Mouse (Mus musculus) stomach, embryonic 16.5 days (tissue): ENCODE data around the gene Olfr1280. TPM values are rescaled to one million over a fixed set of nuclear protein-coding genes. Genes with fewer than 3 reads are reported as not detected.
"Not testable (repeated sequence)": the region's sequence is repeated elsewhere in the genome, so short reads cannot be mapped to it uniquely, and the experiment has no call there.

Experiments
- ATAC-seq: fragments of 200-750 bp; cut with Nextera tagmentation; 2 replicates; pipeline ENCODE4 v1.8.0; 2017; ENCODE audit warnings: moderate number of reproducible peaks, moderate TSS enrichment; ENCODE audit not compliant: insufficient read depth, low FRiP score
- H3K27ac ChIP-seq: fragments of 300-500 bp; sonication (generic); 2 replicates; pipeline ENCODE4 v1.5.1; 2014; ENCODE audit warnings: low read length
- H3K27me3 ChIP-seq: fragments of 300-500 bp; sonication (generic); 2 replicates; pipeline ENCODE4 v1.6.1; 2014; ENCODE audit warnings: low read length, control low read depth, mixed read lengths; ENCODE audit not compliant: control insufficient read depth, insufficient read depth
- H3K36me3 ChIP-seq: fragments of 300-500 bp; sonication (generic); 2 replicates; pipeline ENCODE4 v1.6.1; 2014; ENCODE audit warnings: low read length; ENCODE audit not compliant: control insufficient read depth, insufficient read depth
- H3K4me1 ChIP-seq: fragments of 300-500 bp; sonication (generic); 2 replicates; pipeline ENCODE4 v1.6.1; 2014; ENCODE audit warnings: low read length, control low read depth, mixed read lengths; ENCODE audit not compliant: control insufficient read depth, insufficient read depth
- H3K4me2 ChIP-seq: fragments of 300-500 bp; sonication (generic); 2 replicates; pipeline ENCODE4 v1.6.1; 2014; ENCODE audit warnings: low read depth, low read length, mixed read lengths
- H3K4me3 ChIP-seq: fragments of 300-500 bp; sonication (generic); replicated peaks from 2 replicates; pipeline ENCODE4 v1.5.1; 2014; ENCODE audit warnings: mild to moderate bottlenecking, low read length
- H3K9ac ChIP-seq: fragments of 300-500 bp; sonication (generic); 2 replicates; pipeline ENCODE4 v1.6.1; 2014; ENCODE audit warnings: low read length
- H3K9me3 ChIP-seq: fragments of 300-500 bp; sonication (generic); replicated peaks from 2 replicates; pipeline ENCODE4 v1.6.1; 2016; ENCODE audit warnings: low read length, control low read depth; ENCODE audit not compliant: control insufficient read depth
- WGBS: fragments of 180-500 bp; shearing (Covaris S2); extraction: QIAGEN DNeasy Blood & Tissue Kit; methylation state at CpG from one replicate; pipeline ENCODE4 v1.1.7; 2014; 5-methylcytosine and 5-hydroxymethylcytosine counted together
- polyA plus RNA-seq: library from polyadenylated mRNA; unstranded; fragments of >200 nt; fragmentation: Nextera tagmentation; extraction: Ambion mirVana; gene quantifications from 2 replicates; pipeline ENCODE4 v1.2.1, GENCODE M21; 2015

The Olfr1280 gene
- polyA plus RNA-seq: not detected in 2 replicates

DNA sequence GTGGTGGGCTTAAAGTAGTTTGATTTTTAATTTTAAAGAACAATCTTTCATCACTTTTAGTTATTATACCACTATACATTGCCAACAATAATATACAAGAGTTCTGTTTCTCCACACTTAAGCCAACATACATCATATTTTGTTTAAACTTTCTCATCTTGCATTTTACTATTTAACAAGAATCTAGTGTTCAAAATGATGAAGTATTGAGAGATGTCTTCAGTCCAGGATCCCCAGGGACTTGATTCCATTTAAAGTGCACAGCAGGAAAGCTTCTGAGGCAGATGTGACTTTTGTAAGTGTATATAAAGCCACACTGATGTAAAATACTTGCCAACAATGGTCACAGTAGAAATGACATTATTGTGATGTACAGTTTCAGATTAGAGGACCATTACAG lies at the start of gene Olfr1280:
Olfr1280 (plus strand) TSS at position 301 of the 400 bp plus-strand sequence.
- H3K9ac ChIP-seq: no peak within 1 kb of the TSS
- no peaks in the 10 kb centered on the region for H3K36me3 ChIP-seq
- H3K27me3 ChIP-seq: no peaks in the 10 kb centered on the region
- no peaks in the 10 kb centered on the region for H3K9me3 ChIP-seq
- H3K4me2 ChIP-seq: no peak within 1 kb of the TSS
- no peak within 1 kb of the TSS for H3K27ac ChIP-seq
- no peak for ATAC-seq
- H3K4me3 ChIP-seq: no peak within 1 kb of the TSS
- no peaks in the 10 kb centered on the region for H3K4me1 ChIP-seq

DNA sequence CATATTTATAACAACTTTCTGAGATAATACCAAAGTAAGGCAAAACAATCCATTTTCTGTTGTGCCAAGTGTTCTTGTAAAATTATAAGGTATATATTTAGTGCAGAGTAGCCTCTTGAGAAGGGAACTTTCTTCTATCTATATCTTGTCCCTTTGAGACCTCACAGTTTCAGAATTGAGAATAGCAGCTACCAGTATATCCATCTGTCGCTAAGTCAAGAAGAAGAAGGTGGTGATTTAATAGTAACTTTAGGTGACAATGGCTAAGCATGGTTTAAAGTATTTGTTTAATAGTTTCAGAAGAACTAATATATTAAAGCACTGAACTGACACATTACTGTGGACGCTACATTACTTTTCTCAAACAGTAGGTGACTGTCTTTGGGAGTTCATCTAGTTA lies 39.8 kb upstream of the Olfr1280 start, which contains the start of gene Olfr1277:
Olfr1277 (minus strand) TSS at position 101 of the 400 bp plus-strand sequence.
- 87% methylated on average over 2 of the region's 2 CpGs for WGBS

DNA sequence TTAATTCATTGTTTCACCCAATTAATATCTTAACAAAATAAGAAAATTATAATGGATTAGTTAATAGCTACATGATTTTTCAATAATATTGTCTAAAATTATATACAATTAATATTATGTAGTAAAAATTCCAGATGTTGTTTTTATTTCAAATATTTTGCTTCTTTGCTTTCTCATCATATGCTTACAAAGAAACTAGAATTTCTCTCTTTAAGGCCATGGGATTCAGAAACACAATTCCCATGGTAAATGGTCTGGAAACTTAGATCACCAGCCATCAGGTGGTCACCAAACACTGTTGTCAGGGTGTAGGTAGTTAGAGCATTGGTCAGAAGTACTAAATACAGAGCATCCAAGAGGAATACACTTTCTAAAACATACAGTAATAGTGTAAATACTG lies 24.0 kb upstream of the Olfr1280 start, which contains the start of gene Olfr1278:
Olfr1278 (plus strand) TSS at position 301 of the 400 bp plus-strand sequence.
- Histone ChIP-seq H3K36me3 (no peaks in the 10 kb centered on the region), H3K4me3 (no peak within 1 kb of the TSS), H3K27ac (no peak within 1 kb of the TSS), H3K4me2 (no peak within 1 kb of the TSS), H3K4me1 (no peaks in the 10 kb centered on the region), H3K9me3 (no peaks in the 10 kb centered on the region), H3K27me3 (no peaks in the 10 kb centered on the region), H3K9ac (no peak within 1 kb of the TSS)
- no peak for ATAC-seq

More for the DNA sequence above, 39.8 kb upstream of the Olfr1280 start, which contains the start of gene Olfr1277:
- no peaks in the 10 kb centered on the region for H3K36me3 ChIP-seq
- no peak within 1 kb of the TSS for H3K4me2 ChIP-seq
- no peaks in the 10 kb centered on the region for H3K27me3 ChIP-seq
- no peak for ATAC-seq
- no peak within 1 kb of the TSS for H3K9ac ChIP-seq
- no peak within 1 kb of the TSS for H3K27ac ChIP-seq
- no peaks in the 10 kb centered on the region for H3K9me3 ChIP-seq
- no peak within 1 kb of the TSS for H3K4me3 ChIP-seq
- H3K4me1 ChIP-seq: no peaks in the 10 kb centered on the region

DNA sequence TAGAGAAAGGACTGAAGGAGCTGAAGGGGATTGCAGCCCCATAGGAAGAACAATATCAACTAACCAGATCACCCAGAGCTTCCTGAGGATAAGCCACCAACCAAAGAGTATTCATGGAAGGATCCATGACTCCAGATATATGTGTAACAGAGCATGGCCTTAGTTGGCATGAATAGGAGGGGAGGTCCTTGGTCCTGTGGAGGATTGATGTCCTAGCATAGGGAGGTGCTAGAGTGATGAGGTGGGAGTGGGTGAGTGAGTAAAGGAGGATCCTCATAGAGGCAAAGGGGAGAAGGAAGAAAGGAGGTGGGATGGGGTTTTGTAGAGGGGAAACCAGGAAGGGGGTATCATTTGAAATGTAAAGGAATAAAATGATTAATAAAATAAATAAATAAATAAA lies 15.3 kb upstream of the Olfr1280 start:
- Histone ChIP-seq H3K4me1 (no peaks in the 10 kb centered on the region), H3K9ac (no peak overlapping the region)
- ATAC-seq: no peak

DNA sequence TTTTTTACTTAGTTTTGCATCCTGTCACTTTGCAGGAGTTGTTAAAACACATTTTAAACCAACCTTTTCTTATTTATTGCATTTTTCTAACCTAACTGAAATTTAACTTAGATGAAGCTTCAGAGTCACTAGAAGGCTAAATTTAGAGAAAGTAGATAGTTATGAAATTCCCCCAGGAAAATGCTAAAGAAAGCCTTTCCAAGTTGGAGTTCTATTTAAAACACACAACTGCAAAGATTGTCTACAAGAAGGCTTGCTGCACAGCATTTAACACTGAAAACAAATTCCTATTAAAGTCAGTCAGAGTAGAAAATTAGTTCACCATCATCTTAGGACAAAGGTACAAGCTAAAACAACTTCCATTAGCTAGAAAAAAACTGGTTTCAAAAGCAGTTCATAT lies 13.4 kb upstream of the Olfr1280 start, which contains the start of gene Olfr1279:
Olfr1279 (plus strand) TSS at position 262 of the 400 bp plus-strand sequence.
- H3K4me3 ChIP-seq: no peak within 1 kb of the TSS
- H3K9ac ChIP-seq: no peak within 1 kb of the TSS
- ATAC-seq: no peak
- H3K27me3 ChIP-seq: no peaks in the 10 kb centered on the region
- no peaks in the 10 kb centered on the region for H3K36me3 ChIP-seq
- no peak within 1 kb of the TSS for H3K4me2 ChIP-seq
- H3K9me3 ChIP-seq: no peaks in the 10 kb centered on the region
- H3K4me1 ChIP-seq: no peaks in the 10 kb centered on the region
- H3K27ac ChIP-seq: no peak within 1 kb of the TSS

More for the DNA sequence above, 15.3 kb upstream of the Olfr1280 start:
- no peaks in the 10 kb centered on the region for H3K36me3 ChIP-seq
- H3K4me2 ChIP-seq: no peak overlapping the region
- H3K9me3 ChIP-seq: no peaks in the 10 kb centered on the region
- no peak overlapping the region for H3K27ac ChIP-seq
- H3K27me3 ChIP-seq: no peaks in the 10 kb centered on the region
- H3K4me3 ChIP-seq: no peak overlapping the region

DNA sequence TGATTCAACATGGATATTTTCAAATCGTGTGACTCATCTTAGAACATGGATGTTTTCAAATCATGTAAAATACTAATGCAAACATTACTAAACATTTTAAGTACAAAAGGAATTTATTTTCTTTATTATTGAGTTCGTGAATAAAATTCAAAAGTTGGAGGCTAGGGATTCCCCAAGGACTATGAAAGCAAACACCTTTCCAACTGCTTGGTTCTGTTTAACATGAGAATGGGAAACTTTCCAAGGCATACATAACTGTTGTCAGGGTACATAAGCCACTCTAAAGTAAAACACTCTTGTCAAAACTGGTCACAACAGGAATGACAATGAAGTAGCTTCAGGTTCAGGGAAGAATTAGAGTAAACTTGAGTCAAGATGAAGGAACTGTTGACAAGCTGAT lies 12.4 kb downstream of the Olfr1280 start, which contains the start of gene Olfr1281:
Olfr1281 (plus strand) TSS at position 301 of the 400 bp plus-strand sequence.
- H3K36me3 ChIP-seq: no peaks in the 10 kb centered on the region
- no peaks in the 10 kb centered on the region for H3K27me3 ChIP-seq
- no peak for ATAC-seq
- no peaks in the 10 kb centered on the region for H3K9me3 ChIP-seq
- no peaks in the 10 kb centered on the region for H3K4me1 ChIP-seq
- H3K4me3 ChIP-seq: no peak within 1 kb of the TSS
- no peak within 1 kb of the TSS for H3K4me2 ChIP-seq
- no peak within 1 kb of the TSS for H3K9ac ChIP-seq
- whole genome bisulfite sequencing: 62% methylated on average over 2 of the region's 2 CpGs
- H3K27ac ChIP-seq: no peak within 1 kb of the TSS

DNA sequence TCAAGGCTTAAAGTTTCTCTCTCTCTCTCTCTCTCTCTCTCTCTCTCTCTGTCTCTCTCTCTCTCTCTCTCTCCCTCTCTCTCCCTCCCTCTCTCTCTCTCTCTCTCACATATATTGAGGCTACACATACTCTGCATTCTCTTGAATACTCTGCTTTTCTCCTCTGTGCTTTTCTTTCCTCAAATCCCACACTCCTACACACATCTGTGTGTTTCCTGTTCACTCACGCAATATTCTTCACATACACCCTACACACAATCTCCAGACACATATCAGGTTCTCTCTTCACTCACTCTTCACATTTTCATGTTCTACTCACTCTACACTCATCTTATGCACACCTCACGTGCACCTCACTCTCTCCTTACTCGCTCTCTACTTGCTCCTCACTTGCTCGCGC lies 19.9 kb downstream of the Olfr1280 start:
- H3K27me3 ChIP-seq, ATAC-seq: not testable (repeated sequence)
- 80% methylated on average over 5 of the region's 5 CpGs for WGBS

DNA sequence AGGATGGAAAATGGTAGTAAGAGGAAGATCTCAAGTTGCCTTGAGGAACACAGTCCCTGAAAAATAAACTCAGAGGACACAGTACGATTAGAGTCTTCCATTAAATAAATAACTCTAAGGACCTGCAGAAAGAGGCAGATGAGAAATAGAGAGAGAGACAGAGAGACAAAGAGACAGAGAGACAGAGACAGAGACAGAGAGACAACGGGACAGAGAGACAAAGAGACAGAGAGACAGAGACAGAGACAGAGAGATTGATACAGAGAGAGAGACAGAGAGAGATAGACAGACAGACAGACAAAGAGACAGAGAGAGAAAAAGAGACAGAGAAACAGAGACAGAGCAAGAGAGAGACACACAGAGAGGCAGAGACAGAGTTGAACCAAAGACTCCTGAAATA lies 22.2 kb downstream of the Olfr1280 start, which contains the start of gene Olfr1282:
Olfr1282 (minus strand) TSS at position 101 of the 400 bp plus-strand sequence.
- no peak within 1 kb of the TSS for H3K4me3 ChIP-seq
- no peak within 1 kb of the TSS for H3K9ac ChIP-seq
- no peak for ATAC-seq
- no peaks in the 10 kb centered on the region for H3K36me3 ChIP-seq
- H3K4me1 ChIP-seq: no peaks in the 10 kb centered on the region
- H3K27me3 ChIP-seq: no peaks in the 10 kb centered on the region
- no peak within 1 kb of the TSS for H3K27ac ChIP-seq
- no peak within 1 kb of the TSS for H3K4me2 ChIP-seq
- H3K9me3 ChIP-seq: no peaks in the 10 kb centered on the region
- 69% methylated on average over 2 of the region's 2 CpGs for WGBS

More for the DNA sequence above, 19.9 kb downstream of the Olfr1280 start:
- H3K27ac ChIP-seq, H3K9ac ChIP-seq, H3K4me2 ChIP-seq, H3K4me3 ChIP-seq, H3K9me3 ChIP-seq, H3K36me3 ChIP-seq, H3K4me1 ChIP-seq: not testable (repeated sequence)

DNA sequence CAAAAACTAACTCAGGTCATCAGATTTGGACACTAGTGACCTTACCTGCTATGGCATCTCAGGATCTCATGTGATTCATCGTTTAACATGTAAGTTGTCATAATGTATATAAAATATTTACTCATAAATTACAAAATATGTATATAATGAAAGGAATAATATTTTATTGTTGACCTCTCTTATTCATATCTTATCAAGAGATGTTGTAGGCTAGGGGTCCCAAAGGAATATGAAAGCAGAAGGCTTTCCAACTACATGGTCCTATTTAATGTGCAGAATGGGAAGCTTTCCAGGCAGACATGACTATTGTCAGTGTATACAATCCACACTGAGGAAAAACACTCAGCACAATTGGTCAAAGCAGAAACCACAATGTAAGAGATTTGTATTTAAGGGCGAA lies 52.7 kb downstream of the Olfr1280 start, which contains the start of gene Olfr1283:
Olfr1283 (plus strand) TSS at position 301 of the 400 bp plus-strand sequence.
- H3K4me3 ChIP-seq: no peak within 1 kb of the TSS
- no peaks in the 10 kb centered on the region for H3K27me3 ChIP-seq
- no peak within 1 kb of the TSS for H3K27ac ChIP-seq
- no peak for ATAC-seq
- H3K9ac ChIP-seq: no peak within 1 kb of the TSS
- H3K4me1 ChIP-seq: no peaks in the 10 kb centered on the region
- 71% methylated on average over 2 of the region's 2 CpGs for WGBS
- H3K4me2 ChIP-seq: no peak within 1 kb of the TSS
- H3K9me3 ChIP-seq: no peaks in the 10 kb centered on the region
- no peaks in the 10 kb centered on the region for H3K36me3 ChIP-seq
